Mouse (Mus musculus) heart, postnatal 10 days (tissue): Measurements from ENCODE around the gene Lrrc31. TPM values are rescaled to one million over a fixed set of nuclear protein-coding genes. Genes with fewer than 3 reads are reported as not detected.

Source experiments
- DNase-seq, 2 experiments: peaks; one replicate each; pipeline ENCODE4 v3.0.0; 2021
- intact Hi-C: fragments of 180-260 bp; cut with DNase I; formaldehyde crosslinking; loops from one replicate; pipeline ENCODE4 v1.15.1; 2025
- total RNA-seq, 2 experiments: library from RNA; stranded (reverse); gene quantifications; 2 replicates each; pipeline ENCODE4 v1.2.3; 2021

Gene Lrrc31
- total RNA-seq, 2 experiments from 2014 or later: 0.26 TPM; not detected in 1

GRCm38 (mm10) chr3:30695661-30696060 is 4.0 kb downstream of the Lrrc31 start:
- DNase-seq: no peak
- intact Hi-C loops: loop anchor here (1.0 to 5.0 kb wide), 5 partner anchors 97 to 443 kb away; partner anchors contain the start of gene Sec62

- intact Hi-C loops: no loop called here
- no peak for DNase-seq
Measured at GRCm38 (mm10) chr3:30690976-30691375, 8.7 kb downstream of the Lrrc31 start.

GRCm38 (mm10) chr3:30687216-30687615 is 12.4 kb downstream of the Lrrc31 start:
- DNase-seq: no peak
- intact Hi-C loops: no loop called here

- intact Hi-C loops: no loop called here
- no peak for DNase-seq
Measured at GRCm38 (mm10) chr3:30683190-30683589, 16.5 kb downstream of the Lrrc31 start.

GRCm38 (mm10) chr3:30658486-30658885 is 41.2 kb downstream of the Lrrc31 start:
- intact Hi-C loops: no loop called here
- DNase-seq: no peak

GRCm38 (mm10) chr3:30655937-30656336 is 43.7 kb downstream of the Lrrc31 start:
- intact Hi-C loops: no loop called here
- DNase-seq: no peak

- intact Hi-C loops: no loop called here
- DNase-seq: peak; percentile 4 to 6
Measured at GRCm38 (mm10) chr3:30650062-30650841, 49.4 kb downstream of the Lrrc31 start.

GRCm38 (mm10) chr3:30648466-30648865 is 51.2 kb downstream of the Lrrc31 start:
- no peak for DNase-seq
- intact Hi-C loops: no loop called here

GRCm38 (mm10) chr3:30647440-30648090 is 52.1 kb downstream of the Lrrc31 start, which contains the start of gene Lrrc34:
Lrrc34 (minus strand) TSS chr3:30647869.
- peak; percentile 30 to 45 for DNase-seq
- intact Hi-C loops: no loop called here

GRCm38 (mm10) chr3:30646761-30647160 is 52.9 kb downstream of the Lrrc31 start:
- no peak for DNase-seq
- intact Hi-C loops: no loop called here

GRCm38 (mm10) chr3:30644207-30644606 is 55.4 kb downstream of the Lrrc31 start, which contains the start of gene Lrriq4:
Lrriq4 (plus strand) TSS chr3:30644507.
- intact Hi-C loops: no loop called here
- no peak for DNase-seq

GRCm38 (mm10) chr3:30635629-30636028 is 64.0 kb downstream of the Lrrc31 start:
- intact Hi-C loops: no loop called here
- DNase-seq: no peak

GRCm38 (mm10) chr3:30633681-30634080 is 66.0 kb downstream of the Lrrc31 start:
- no peak for DNase-seq
- intact Hi-C loops: no loop called here

Other genes with a start within 250 kb of the Lrrc31 start
- gene Mecom, start 151.8 kb downstream of the Lrrc31 start, total RNA-seq: 10 to 100 TPM; 27.4 to 35.8 TPM
- gene Actrt3, start 99.9 kb downstream of the Lrrc31 start, total RNA-seq: not detected
- 10 to 100 TPM; 14.7 to 18.5 TPM for gene Mynn, start 97.8 kb downstream of the Lrrc31 start, total RNA-seq
- not detected for gene Lrriq4, start 55.3 kb downstream of the Lrrc31 start, total RNA-seq
- gene Lrrc34, start 52.0 kb downstream of the Lrrc31 start, total RNA-seq: not detected
- not detected for gene Samd7, start 46.5 kb upstream of the Lrrc31 start, total RNA-seq
- 10 to 100 TPM; 45.6 to 49.9 TPM for gene Sec62, start 93.0 kb upstream of the Lrrc31 start, total RNA-seq
- gene Gpr160, start 156.1 kb upstream of the Lrrc31 start, total RNA-seq: under 1 TPM; 0.50 to 0.81 TPM